Mouse (Mus musculus): Measurements from ENCODE around the gene Ppp3r1.

Ppp3r1 gene

GRCm38 (mm10) chr11:17158858-17159737 is at the start of gene Ppp3r1:
Gene Ppp3r1 (plus strand): TSS chr11:17159263.
- peak; percentile 92 to 93 for DNase-seq (ENCODE audit: low spot score in 2 of 2)

- no peak for DNase-seq (ENCODE audit: low spot score in 2 of 2)
These were observed 46.5 kb upstream of the Ppp3r1 start for GRCm38 (mm10) chr11:17112419-17113090.

- DNase-seq (ENCODE audit: low spot score in 2 of 2): no peak
These were observed 32.6 kb upstream of the Ppp3r1 start for GRCm38 (mm10) chr11:17126418-17126817.

- DNase-seq (ENCODE audit: low spot score in 2 of 2): no peak
These were observed 23.4 kb upstream of the Ppp3r1 start for GRCm38 (mm10) chr11:17135638-17136037.

- no peak for DNase-seq (ENCODE audit: low spot score in 2 of 2)
These were observed 20.6 kb upstream of the Ppp3r1 start for GRCm38 (mm10) chr11:17138306-17139033.

- DNase-seq (ENCODE audit: low spot score in 2 of 2): peak; percentile 54 to 60
These were observed 727 bp downstream of the Ppp3r1 start for GRCm38 (mm10) chr11:17159738-17160241.

- peak; percentile 31 to 45 for DNase-seq (ENCODE audit: low spot score in 2 of 2)
These were observed 1.2 kb downstream of the Ppp3r1 start for GRCm38 (mm10) chr11:17160242-17160641.

GRCm38 (mm10) chr11:17163956-17164355 is 4.9 kb downstream of the Ppp3r1 start:
- DNase-seq (ENCODE audit: low spot score in 2 of 2): no peak

- no peak for DNase-seq (ENCODE audit: low spot score in 2 of 2)
These were observed 7.6 kb downstream of the Ppp3r1 start for GRCm38 (mm10) chr11:17166627-17167026.

GRCm38 (mm10) chr11:17169262-17169661 is 10.2 kb downstream of the Ppp3r1 start:
- DNase-seq (ENCODE audit: low spot score in 2 of 2): no peak

GRCm38 (mm10) chr11:17170938-17171729 is 12.1 kb downstream of the Ppp3r1 start:
- DNase-seq (ENCODE audit: low spot score in 2 of 2): no peak

- no peak for DNase-seq (ENCODE audit: low spot score in 2 of 2)
These were observed 13.2 kb downstream of the Ppp3r1 start for GRCm38 (mm10) chr11:17172300-17172699.

GRCm38 (mm10) chr11:17176638-17177037 is 17.6 kb downstream of the Ppp3r1 start:
- DNase-seq (ENCODE audit: low spot score in 2 of 2): no peak

- no peak for DNase-seq (ENCODE audit: low spot score in 2 of 2)
These were observed 21.7 kb downstream of the Ppp3r1 start for GRCm38 (mm10) chr11:17180753-17181152.

GRCm38 (mm10) chr11:17181807-17182206 is 22.7 kb downstream of the Ppp3r1 start, which contains the start of gene Wdr92:
Gene Wdr92 (plus strand): TSS chr11:17182107.
- DNase-seq (ENCODE audit: low spot score in 2 of 2): no peak

- no peak for DNase-seq (ENCODE audit: low spot score in 2 of 2)
These were observed 24.1 kb downstream of the Ppp3r1 start for GRCm38 (mm10) chr11:17183165-17183564.

- no peak for DNase-seq (ENCODE audit: low spot score in 2 of 2)
These were observed 28.6 kb downstream of the Ppp3r1 start for GRCm38 (mm10) chr11:17187649-17188048.

- DNase-seq (ENCODE audit: low spot score in 2 of 2): no peak
These were observed 29.7 kb downstream of the Ppp3r1 start for GRCm38 (mm10) chr11:17188786-17189185.

- DNase-seq (ENCODE audit: low spot score in 2 of 2): no peak
These were observed 33.2 kb downstream of the Ppp3r1 start for GRCm38 (mm10) chr11:17192151-17192844.

GRCm38 (mm10) chr11:17199170-17199569 is 40.1 kb downstream of the Ppp3r1 start:
- DNase-seq (ENCODE audit: low spot score in 2 of 2): no peak
